Mouse (Mus musculus) right cerebral cortex, adult 2 months (tissue): Measurements from ENCODE around the gene Card14.
"Not testable (repeated sequence)": the region's sequence is repeated elsewhere in the genome, so short reads cannot be mapped to it uniquely, and the experiment has no call there.

Source experiments
- DNase-seq, 2 experiments: peaks; one replicate each; pipeline ENCODE4 v3.0.0; 2021 to 2022; ENCODE audit warnings: low spot score in 2 of 2

Card14 gene

DNA sequence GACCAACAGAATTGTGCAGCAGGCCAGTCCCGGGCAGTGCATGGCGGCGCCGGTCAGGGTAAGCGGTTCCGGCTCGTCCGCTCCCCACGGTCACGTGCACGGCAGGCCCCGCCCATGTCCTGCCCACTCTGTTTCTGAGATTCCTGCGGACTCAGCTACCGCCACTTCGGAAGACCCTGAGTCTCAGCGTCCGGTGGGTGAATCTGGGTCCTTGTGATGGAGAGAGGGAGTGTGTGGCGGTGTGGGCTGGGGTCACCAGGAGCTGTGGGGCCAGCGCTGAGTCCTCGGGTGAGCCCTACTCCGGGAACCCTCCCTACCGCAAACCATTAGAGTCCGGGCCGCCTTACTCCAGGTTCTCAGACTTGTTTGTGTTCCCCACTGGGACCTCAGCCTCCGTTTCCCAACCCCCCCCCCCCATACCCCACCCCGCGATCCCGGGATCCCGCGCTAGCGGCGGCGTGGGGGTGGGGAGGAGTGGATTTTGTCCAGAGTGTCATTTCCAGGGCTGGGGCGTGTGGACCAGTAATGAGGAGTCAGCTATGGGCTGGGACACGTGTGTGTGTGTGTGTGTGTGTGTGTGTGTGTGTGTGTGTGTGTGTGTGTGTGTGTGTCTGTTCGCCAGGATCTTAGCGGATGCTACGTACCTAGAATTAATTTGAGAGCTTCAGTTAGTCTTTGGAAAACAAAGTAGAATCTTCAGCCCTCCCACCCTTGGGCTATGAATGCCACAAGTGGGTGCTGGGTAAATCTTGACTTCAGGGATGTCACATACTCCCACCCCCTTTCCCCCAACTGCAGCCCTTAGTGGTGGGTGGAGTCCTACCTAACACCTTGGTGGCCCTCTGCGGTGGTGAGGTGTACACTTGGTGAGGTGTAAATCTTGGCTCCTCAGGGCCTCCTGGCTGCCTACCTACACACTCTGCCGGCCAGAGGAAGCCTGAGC is 48.1 kb downstream of the Card14 start, which contains the start of the genes Sgsh and Slc26a11:
Gene Sgsh (minus strand): TSS at position 94 of the 943 bp plus-strand sequence.
Gene Slc26a11 (plus strand): TSS at position 115 of the 943 bp plus-strand sequence.
- peak; percentile 72 to 78 for DNase-seq

DNA sequence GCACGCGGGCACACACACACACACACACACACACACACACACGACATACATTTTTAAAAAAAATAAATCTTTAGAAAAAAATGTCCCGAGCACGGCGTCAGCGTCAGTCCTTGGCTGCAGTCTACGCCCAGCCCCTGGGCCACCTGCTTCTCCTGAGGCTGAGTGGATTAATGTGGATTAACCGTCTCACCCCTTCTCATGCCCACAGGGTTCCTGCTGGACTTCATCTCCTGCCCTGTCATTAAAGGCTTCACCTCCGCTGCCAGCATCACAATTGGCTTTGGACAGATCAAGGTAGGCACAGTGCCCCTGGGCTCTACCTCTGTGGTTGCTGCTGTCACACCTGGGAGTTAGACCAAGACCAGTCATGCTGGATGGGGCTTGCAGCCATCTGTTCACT is 51.5 kb downstream of the Card14 start:
- DNase-seq = no peak

DNA sequence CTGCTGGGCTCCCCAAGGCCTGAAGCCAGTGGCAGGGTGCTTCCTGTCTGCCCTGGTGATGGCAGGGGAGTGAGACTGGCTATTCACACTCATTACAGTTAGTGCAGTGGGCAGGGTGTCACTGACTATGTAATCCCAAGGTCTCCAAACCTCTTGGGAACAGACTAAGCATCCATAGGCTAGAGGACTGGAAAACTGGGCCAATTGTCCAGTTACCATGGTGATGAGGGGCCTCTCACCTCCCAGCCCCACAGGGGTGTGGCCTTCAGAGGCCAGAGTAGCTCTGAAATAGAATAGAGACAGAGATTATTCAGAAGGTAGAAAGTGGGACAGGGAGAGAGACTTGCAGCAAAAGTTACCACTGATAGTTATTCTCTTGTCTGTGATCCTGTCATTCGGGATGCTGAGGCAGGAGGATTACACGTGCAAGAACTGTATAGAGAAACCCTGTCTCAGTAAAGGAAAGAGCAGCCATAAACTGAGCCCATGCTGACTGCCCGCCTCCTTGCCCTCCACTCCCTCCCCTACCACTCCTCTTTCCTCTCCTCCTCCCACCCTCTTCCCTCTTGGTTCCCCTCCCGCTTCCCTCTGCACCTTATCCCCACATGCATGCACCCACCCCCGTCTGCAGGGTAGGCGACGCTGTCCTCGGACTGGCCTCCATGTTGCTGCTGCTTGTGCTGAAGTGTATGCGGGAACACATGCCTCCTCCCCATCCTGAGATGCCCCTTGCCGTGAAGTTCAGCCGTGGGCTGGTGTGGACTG is 55.4 kb downstream of the Card14 start:
- DNase-seq = no peak

DNA sequence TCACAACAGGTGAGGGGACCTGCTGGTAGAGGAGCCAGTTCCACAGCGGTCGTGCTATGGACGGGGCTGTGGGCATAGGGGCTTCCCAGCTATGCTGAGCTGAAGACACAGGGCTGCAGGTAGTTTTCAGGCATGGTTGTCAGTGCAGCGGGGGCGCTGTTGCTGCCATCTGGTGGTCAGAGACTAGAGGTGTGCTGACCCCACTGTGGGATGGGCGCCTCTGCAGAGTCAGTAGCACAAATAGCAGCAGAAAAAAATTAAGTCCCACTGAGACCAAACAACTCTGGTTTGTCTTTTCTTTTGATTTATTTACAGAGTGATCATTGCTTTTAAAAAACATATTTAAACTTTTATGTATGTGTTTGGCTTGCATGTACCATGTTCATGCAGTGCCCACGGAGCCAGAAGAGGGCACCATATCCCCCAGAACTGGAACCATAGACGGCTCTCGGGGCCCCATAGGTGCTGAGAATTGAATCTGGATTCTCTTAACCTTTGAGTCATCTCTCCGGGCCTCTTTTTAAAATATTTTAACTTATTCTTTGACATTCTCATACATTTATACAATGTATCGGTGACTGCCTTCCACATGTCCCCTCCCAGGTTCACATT is 56.1 kb downstream of the Card14 start:
- DNase-seq = peak; percentile 64 to 66

DNA sequence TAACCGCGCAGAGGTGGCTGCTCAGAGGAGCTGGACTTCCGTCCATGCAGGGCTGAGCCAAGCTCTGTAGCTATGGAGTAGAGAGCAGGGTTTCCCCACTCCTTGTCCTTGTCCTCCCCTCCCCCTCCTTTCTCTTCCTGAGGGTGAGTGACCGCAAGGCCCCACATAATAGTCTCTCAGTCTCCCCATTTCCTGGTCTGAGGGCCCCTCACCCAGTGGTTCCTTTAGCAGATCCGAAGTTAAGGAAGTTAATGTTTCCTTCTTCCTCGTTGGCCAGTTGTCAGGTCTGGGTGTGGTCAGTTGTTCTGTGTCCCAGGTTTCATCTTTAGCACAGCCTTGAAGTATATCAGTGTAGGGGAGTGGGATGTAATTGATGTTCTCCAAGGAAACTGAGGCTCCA is 67.9 kb downstream of the Card14 start:
- DNase-seq = no peak

DNA sequence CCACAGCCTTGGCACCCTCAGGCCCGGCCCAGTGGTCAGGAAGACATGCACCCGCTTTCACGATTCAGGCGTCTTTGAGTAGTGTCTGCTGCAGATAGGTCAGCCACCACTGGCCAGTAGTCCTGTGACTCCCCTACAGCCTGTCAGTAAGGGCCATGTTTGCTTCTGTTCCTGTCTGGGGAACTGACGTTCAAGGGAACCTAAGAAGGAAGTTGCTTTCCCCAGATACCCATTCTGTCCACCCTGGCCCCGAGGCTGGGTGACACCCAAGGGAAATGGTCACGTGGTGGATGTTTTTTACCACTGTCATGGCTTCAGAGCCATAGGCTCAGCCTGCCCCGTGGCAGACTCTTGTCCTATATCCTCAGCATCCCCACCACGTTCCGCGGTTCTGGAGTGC is 69.8 kb downstream of the Card14 start:
- no peak for DNase-seq

DNA sequence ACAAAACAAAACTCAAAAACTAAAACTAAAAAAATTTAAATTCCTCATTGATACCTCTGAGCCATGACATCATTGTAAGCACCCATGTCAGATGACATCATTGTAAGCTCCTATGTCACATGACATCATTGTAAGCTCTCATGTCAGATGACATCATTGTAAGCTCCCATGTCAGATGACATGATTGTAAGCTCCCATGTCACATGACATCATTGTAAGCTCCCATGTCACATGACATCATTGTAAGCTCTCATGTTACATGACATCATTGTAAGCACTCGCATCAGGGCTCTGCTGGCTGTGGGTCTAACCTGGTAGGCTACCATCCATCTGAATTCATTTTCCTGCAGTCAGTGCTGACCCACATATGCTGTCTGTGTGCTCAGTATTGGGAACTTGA is 71.0 kb downstream of the Card14 start:
- DNase-seq = no peak

DNA sequence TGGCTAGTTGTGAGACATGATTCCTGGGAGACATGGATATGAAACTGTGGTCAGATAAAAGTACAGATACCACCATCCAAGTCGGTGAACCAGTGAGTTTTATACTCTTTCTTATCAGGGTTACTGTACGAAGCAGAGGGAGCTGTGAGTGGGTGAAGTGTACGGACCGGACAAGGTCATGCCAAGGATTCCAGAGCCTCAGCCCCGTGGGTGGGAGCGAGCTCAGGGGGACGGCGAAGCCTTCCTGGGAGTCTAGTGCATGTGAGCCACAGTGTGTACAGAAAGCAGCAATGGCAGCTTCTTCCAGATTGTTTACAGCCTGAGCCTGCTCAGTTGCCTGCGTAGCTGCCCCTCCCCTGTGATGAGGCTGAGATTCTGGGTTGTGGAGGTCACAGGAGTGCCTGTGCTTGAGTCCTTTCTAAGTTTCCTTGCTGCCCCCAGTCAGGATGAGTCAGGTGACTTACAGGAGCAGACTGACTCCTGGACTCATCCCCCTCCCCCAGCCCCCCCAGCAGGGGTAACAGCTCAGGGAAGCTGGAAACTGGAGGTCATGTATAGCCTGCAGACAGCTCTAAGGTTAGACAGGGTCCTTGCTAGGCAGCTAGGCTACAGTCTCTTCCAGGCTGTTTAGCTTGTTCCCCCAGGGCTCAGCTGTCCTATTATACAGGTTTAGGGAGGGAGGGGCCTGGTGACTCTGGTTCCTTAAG is 74.2 kb downstream of the Card14 start:
- DNase-seq = no peak

DNA sequence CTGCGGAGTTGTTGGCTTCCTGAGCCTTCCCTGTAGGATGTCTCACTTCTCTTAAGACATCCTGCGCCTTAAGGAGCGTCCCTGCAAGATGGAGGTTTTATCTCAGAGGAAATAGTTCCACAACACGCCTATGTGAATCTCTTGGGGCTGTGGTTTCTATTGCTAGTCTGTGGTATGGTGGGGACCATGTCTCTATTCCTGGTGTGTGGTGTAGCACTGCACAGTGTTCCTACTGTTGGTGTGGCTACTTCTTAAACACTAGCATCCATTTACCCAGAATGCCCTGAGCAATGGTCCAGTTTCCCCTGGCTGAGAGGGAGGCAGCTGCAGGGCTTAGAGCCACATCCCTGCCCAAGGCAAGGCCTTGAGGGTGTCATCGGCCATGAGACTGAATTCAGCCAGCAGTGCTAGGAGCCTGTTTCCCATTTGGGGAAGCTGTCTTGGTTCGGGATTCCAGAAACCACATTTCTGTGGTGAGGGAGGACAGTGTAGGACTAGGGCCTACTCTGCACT is 74.8 kb downstream of the Card14 start:
- no peak for DNase-seq

DNA sequence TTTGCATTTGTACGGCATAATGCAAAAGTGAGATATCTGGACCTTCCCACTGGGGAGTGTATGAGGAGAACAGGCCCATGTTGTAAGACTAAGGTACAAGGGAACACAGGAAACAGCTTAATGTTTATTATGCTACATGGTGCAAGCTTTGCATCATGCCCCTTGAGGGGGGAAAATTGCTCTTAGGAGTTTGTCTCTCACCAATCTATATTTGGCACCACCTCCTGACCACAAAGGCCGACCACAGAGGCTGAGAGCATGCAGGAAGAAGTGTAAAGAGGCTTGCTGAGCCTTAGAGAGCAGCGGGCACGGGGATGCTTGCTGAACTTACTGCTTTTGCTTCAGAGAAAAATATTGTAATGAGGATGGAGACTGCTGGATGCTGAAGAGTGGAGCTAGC is 77.3 kb downstream of the Card14 start:
- DNase-seq = no peak

DNA sequence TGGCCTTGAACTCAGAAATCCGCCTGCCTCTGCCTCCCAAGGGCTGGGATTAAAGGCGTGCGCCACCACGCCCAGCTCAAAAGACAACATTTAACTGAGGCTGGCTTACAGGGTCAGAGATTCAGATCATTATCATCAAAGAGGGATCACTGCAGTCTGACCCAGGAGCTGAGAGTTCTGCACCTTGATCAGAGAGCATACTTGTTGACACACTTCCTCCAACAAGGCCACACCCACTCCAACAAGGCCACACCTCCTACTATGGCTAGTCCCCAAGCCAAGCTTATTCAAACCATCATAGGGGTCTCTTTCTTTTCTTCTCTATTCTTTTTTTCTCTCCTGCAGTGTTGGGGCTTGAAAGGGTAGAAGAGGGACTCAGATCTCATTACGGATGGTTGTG is 78.7 kb downstream of the Card14 start:
- DNase-seq = no peak

DNA sequence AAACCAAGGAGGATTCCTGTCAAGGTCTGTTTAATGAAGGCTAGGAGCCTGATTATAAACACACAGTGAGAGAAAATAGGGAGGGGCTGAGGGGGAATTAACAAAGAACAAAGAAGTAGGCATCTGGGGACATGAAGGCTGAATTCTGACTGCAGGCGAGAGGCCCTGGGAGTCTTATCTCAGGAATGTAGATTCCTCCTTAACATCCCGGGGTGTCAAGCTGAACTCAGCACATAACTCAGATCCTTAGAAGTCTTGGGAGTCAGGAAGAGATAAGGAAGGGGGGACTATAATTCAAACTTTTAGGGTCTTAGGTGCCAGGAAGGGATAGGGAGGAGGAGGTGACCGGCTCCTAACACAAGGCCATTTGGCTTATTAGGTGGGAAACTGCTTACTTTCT is 79.7 kb downstream of the Card14 start:
- DNase-seq = not testable (repeated sequence)

DNA sequence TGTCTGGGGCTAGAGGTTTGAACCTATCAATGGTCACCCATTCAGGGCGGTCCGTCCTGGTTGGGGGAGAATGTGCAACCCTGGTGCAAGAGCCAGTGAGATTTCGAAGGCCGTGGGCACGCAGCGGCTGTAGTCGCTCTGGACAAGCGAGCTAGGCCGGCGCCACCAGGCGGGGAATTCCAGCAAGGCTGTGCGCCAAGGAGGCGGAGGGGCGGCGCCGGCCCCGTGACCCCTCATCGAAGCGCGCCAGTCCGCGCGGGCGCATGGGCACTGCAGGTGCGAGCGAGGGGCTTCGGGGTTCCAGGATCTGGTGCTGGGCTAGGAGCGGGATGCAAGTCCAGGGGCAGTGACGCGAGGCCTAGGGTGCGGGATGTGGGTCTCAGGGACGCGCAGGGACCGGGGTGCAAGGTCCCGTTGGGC is 82.3 kb downstream of the Card14 start:
- DNase-seq = peak; percentile 29 to 53

DNA sequence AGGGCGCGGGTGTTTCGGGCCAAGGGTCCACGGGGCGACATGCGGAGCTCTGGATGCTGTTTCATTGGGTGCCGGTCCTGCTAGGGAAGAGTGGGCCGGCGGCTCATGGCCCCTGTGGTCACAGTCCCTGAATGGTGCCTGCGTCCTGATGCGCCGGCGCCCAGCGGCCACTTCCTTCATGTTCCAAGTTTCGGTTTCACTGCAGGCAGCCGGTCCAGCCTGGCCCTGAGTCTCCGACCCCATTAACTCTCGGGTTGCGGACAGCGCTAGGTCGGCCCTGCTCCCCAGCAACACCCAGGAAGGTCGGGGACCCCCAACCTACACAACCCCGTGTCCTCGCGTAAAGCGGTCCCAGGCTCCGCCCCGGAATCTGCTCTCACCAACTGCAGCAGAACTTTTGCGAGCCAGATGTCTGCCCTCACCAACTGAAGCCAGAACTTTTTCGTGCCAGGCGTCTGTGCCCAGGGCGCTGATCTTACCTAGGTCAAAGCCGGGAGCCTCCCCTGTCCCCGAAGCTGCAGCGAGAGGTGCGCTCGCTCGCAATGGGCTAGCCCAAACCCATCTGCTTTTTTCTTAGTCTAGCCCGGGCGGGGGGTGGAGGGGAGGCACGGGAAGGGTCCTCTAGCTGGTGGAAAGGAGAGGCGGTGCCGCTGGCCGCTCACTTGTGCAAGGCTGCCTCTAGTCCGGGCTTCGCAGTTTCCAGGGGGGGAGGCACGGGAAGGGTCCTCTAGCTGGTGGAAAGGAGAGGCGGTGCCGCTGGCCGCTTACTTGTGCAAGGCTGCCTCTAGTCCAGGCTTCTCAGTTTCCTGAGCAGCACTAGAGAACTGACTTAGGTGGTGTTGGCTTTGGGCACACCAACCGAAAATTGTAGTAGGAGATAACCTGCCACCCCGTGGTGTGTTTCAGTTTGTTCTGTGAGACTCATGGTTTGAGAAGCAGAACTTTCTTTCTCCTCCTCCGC is 83.0 kb downstream of the Card14 start:
- peak; percentile 37 to 54 for DNase-seq

DNA sequence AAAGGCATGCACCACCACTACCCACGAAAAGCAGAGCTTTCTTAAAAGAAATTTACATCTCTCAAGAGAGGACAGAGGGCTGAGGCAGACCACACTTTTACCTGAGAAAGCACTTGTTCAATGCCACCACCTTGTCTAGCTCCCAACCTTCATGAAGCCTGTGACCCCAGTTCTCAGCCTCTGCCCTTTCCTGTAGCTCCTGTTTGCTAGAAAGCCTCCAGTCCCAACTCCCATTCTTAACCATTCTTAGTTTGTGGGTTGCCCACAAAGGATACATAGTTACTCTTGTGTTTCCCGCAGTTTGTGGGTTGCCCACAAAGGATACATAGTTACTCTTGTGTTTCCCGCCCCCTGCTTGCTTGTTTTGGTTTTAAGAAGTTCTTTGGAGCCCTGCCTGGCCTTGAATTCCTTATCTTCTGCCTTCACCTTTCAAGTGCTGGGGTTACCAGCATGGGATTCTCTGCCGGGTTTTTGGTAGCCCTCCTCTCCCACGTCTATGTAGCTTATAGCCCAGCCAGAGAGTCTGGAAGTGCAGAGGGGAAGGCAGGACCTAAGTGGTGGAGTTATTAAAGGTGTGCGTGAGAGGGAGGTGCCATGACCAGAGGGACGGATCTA is 83.9 kb downstream of the Card14 start:
- DNase-seq = no peak

DNA sequence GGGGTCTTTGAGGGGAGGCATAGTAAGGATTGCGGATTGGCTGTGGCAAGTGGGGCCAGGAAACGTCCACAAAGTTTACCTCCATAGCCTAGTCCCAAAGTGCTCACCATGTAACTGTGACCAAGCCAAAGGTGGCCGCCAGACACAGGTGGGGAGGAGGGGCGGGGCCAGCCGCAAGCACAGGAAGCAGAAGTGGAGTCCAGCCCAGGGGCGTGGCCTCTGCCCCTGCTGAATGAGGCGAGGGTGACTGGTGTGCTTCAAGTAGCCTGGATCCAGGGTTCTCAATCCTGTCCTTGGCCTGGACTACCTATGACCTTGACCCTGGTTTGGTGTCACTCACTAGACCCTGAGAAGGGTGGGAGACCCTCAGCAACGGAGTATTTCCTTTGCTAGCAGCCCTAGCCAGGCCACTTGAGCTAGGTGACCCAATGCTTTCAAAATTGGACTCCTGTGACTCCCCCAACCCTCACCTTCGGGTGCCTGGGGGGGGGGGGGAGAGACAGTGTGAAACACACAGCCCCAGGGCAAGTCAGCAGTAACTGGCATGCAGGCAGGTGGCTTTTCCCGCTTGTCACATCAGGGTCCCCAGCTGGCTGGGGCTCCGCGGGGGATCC is 84.5 kb downstream of the Card14 start:
- DNase-seq = no peak

DNA sequence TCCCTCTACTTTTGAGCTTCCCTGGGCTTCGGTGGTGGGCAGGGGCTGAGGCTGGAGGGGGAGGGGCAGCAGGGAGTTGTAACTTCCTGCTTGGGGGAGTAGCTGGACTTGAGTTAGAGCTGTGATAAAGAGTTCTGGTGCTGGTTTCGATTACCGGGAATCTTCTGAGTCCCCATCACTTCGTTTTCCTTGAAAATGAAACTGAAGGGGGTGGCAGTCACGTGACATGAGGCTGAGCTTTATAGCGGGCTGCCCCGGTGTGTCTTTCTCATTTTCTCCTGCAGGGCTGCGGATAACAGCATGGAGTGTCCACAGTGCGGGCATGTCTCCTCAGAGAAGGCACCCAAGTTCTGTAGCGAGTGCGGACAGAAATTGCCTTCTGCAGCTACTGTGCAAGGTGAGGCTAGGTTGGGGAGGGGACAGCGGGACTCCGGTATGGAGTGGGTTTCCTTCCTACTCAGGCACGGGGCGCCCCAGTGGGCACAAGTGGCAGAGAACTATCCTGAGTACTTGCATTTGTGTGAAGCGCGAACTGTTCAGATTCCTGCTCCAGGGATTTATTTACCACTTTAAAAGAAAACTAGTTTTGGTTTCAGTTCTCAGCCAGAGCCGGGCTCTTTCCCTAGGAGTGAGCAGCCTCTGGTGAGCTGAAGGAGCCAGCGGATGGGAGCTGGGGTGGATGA is 85.4 kb downstream of the Card14 start, which contains the start of gene Rnf213:
Gene Rnf213 (plus strand): TSS at position 301 of the 683 bp plus-strand sequence.
- peak; percentile 23 to 48 for DNase-seq

DNA sequence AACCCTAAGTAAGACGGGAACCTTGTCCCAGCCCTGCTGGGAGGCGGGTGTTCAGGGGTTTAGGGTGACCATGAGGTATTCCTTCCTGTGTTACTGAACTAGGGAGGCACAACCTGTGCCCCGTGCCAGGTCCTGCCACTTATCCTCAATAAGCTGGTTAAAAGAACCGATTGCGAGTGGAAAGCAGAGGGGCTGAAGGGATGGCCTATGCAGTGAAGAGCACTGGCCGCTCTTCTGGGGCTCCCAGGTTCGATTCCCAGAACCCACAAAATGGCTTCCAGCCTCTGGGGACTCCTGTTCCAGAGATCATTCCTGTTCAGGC is 85.9 kb downstream of the Card14 start:
- DNase-seq = no peak

DNA sequence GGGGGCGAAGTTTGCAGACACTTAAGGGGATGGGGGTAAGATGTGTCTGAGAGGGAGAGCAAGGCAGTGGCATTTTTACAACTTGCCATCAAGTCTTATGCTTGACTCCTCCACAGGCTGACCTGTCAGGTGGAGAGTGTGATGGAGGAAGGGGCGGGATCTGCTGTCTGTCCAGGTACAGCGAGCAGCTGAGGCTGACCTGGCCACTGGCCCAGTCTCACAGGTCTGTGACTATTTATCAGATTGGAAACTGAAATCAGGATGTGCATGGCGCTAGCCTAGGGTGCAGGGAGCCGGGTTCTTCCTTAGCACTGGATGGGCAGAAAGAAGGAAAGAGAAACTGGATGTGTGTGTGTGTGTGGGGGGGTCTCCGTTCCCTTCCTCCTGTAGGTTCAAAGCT is 86.6 kb downstream of the Card14 start:
- no peak for DNase-seq
